Comparison of ENCODE assay signal across 9 mouse cellular contexts in genomic region chr10:60957820-60958233, GRCm38 (mm10).
A peak's percentile ranks its signal among the peaks of the same experiment; 100 is the strongest.
DNase-seq lines count a peak whose midpoint lies in the region; ATAC-seq and TF ChIP-seq lines count a peak whose summit lies in the region.
"Had no signal": no experiment of that assay in that cellular context is flagged by ENCODE, and none has a peak within 500 bp of the region (broad histone marks: within the 10 kb centered on the region; RNA-seq: fewer than 3 reads in every experiment).

No protein-coding gene starts in this region.

- H3K4me2 ChIP-seq in heart, postnatal 0 days (ENCODE audit: low read depth, low read length) = peak overlapping the region; percentile 38
- H3K4me2 ChIP-seq: stomach, embryonic 15.5 days had no signal

- TF ChIP-seq POLR2A in cerebellum, adult 2 months (IDR thresholded peaks at IDR 0.05; ENCODE audit: borderline replicate concordance, insufficient read depth, low read length) = no peak

- H3K27ac ChIP-seq in cerebellum, adult 2 months (ENCODE audit: insufficient read depth, low read length) = no peak overlapping the region
- H3K27ac ChIP-seq in heart, postnatal 0 days (ENCODE audit: low read depth) = peak overlapping the region; percentile 53; the same call in 1 of the 2 replicates
- H3K27ac ChIP-seq: stomach, embryonic 15.5 days had no signal

- H3K27me3 ChIP-seq in cerebellum, adult 2 months (ENCODE audit: control insufficient read depth, insufficient read depth, low read length) = no peaks in the 10 kb centered on the region
- no peaks in the 10 kb centered on the region for H3K27me3 ChIP-seq in heart, postnatal 0 days (ENCODE audit: control insufficient read depth, insufficient read depth, low read length)
- H3K27me3 ChIP-seq: stomach, embryonic 15.5 days had no signal

- no peaks in the 10 kb centered on the region for H3K36me3 ChIP-seq in heart, postnatal 0 days (replicated peaks; ENCODE audit: control insufficient read depth, insufficient read depth, low read length)
- H3K36me3 ChIP-seq: stomach, embryonic 15.5 days had no signal

- ATAC-seq in heart, postnatal 0 days (ENCODE audit: insufficient read depth, low read depth) = peak; percentile 83

- no peak for TF ChIP-seq CTCF in cerebellum, adult 2 months (IDR thresholded peaks at IDR 0.05; ENCODE audit: borderline replicate concordance, insufficient read depth, low read depth, low read length)
- peak; percentile 5; the same call in 1 of the 2 replicates for TF ChIP-seq CTCF in heart, postnatal 0 days (IDR thresholded peaks at IDR 0.05; ENCODE audit: low read depth)

- peaks cover 8% of the 10 kb centered on the region; the same call in 1 of the 2 replicates for H3K4me1 ChIP-seq in cerebellum, adult 2 months (ENCODE audit: control insufficient read depth, insufficient read depth, low read length)
- H3K4me1 ChIP-seq in heart, postnatal 0 days (ENCODE audit: control insufficient read depth, insufficient read depth) = peaks cover 14% of the 10 kb centered on the region; the same call in 1 of the 2 replicates
- H3K4me1 ChIP-seq: stomach, embryonic 15.5 days had no signal

- DNase-seq in adrenal gland, adult 2 months = peak; percentile 5
- no peak for DNase-seq in adrenal gland, postnatal 10 days
- peak; percentile 83 for DNase-seq in left cerebral cortex, postnatal 4 days
- no peak for DNase-seq in left cerebral cortex, adult 9 months (ENCODE audit: low spot score in 2 of 2)
- DNase-seq in cerebellum, adult 2 months = peak; percentile 31 to 38
- peak; percentile 79 for DNase-seq in heart, postnatal 0 days (ENCODE audit: low spot score)
- DNase-seq in telencephalon, adult 2 months (ENCODE audit: low read depth, low spot score) = peak; percentile 23
- DNase-seq in gastrocnemius, postnatal 10 days = no peak

- no peaks in the 10 kb centered on the region for H3K9me3 ChIP-seq in heart, postnatal 0 days (replicated peaks; ENCODE audit: control insufficient read depth, low read length)
- H3K9me3 ChIP-seq: stomach, embryonic 15.5 days had no signal

- no peak overlapping the region for H3K4me3 ChIP-seq in cerebellum, adult 2 months (replicated peaks; ENCODE audit: insufficient read depth, low read depth, low read length)
- H3K4me3 ChIP-seq in heart, postnatal 0 days (ENCODE audit: low read depth, low read length) = no peak overlapping the region
- H3K4me3 ChIP-seq: stomach, embryonic 15.5 days had no signal

- 6% methylated on average over 17 of the region's 17 CpGs for WGBS in cerebellum, adult 2 months
- 6% methylated on average over 17 of the region's 17 CpGs for WGBS in heart, postnatal 0 days

- H3K9ac ChIP-seq in heart, postnatal 0 days (replicated peaks; ENCODE audit: low read depth, low read length) = no peak overlapping the region
- H3K9ac ChIP-seq: stomach, embryonic 15.5 days had no signal

- peak; percentile 61; the same call in 1 of the 2 replicates for TF ChIP-seq EP300 in heart, postnatal 0 days (IDR thresholded peaks at IDR 0.05; ENCODE audit: low read depth)

- intact Hi-C loops in left cerebral cortex, postnatal 4 days (cut with DNase I) = no loop called here

Comparison
In these comparisons a context has a peak if more than half of its experiments do, and no peak if none do; other contexts are left out.
1. DNase-seq: peak in adrenal gland, adult 2 months (single experiment), left cerebral cortex, postnatal 4 days (single experiment), cerebellum, adult 2 months (2 of 2), heart, postnatal 0 days (single experiment) and telencephalon, adult 2 months (single experiment); none in adrenal gland, postnatal 10 days (single experiment), left cerebral cortex, adult 9 months (0 of 2) and gastrocnemius, postnatal 10 days (single experiment).